Mouse (Mus musculus) lung, embryonic 16.5 days (tissue): Measurements from ENCODE around the gene Tbc1d22b. TPM values are rescaled to one million over a fixed set of nuclear protein-coding genes. Genes with fewer than 3 reads are reported as not detected.

Experiments used
- ATAC-seq: fragments of 200-750 bp; cut with Nextera tagmentation; 2 replicates; pipeline ENCODE4 v1.8.0; 2017; ENCODE audit warnings: low read depth, mild to moderate bottlenecking, moderate library complexity
- H3K27ac ChIP-seq: fragments of 300-500 bp; sonication (generic); 2 replicates; pipeline ENCODE4 v1.5.1; 2014; ENCODE audit warnings: mild to moderate bottlenecking, control low read depth, low read length
- H3K27me3 ChIP-seq: fragments of 300-500 bp; sonication (generic); 2 replicates; pipeline ENCODE4 v1.6.1; 2014; ENCODE audit warnings: low read depth, low read length, mixed read lengths; ENCODE audit not compliant: control insufficient read depth, insufficient read depth
- H3K36me3 ChIP-seq: fragments of 300-500 bp; sonication (generic); 2 replicates; pipeline ENCODE4 v1.6.1; 2014; ENCODE audit warnings: low read length; ENCODE audit not compliant: control insufficient read depth, insufficient read depth
- H3K4me1 ChIP-seq: fragments of 300-500 bp; sonication (generic); replicated peaks from 2 replicates; pipeline ENCODE4 v1.6.1; 2014; ENCODE audit warnings: low read length, mixed read lengths; ENCODE audit not compliant: control insufficient read depth, insufficient read depth
- H3K4me2 ChIP-seq: fragments of 300-500 bp; sonication (generic); 2 replicates; pipeline ENCODE4 v1.6.1; 2014; ENCODE audit warnings: low read depth, low read length, control low read depth
- H3K4me3 ChIP-seq: fragments of 300-500 bp; sonication (generic); 2 replicates; pipeline ENCODE4 v1.5.1; 2014; ENCODE audit warnings: mild to moderate bottlenecking, low read length, control low read depth
- H3K9ac ChIP-seq: fragments of 300-500 bp; sonication (generic); 2 replicates; pipeline ENCODE4 v1.6.1; 2014; ENCODE audit warnings: low read length, control low read depth
- H3K9me3 ChIP-seq: fragments of 300-500 bp; sonication (generic); 2 replicates; pipeline ENCODE4 v1.6.1; 2016; ENCODE audit warnings: low read length; ENCODE audit not compliant: control insufficient read depth
- WGBS: fragments of 180-500 bp; shearing (Covaris S2); extraction: QIAGEN DNeasy Blood & Tissue Kit; methylation state at CpG from one replicate; pipeline ENCODE4 v1.1.7; 2014; 5-methylcytosine and 5-hydroxymethylcytosine counted together
- microRNA-seq: library from miRNA; unstranded; fragments of <30 nt; microRNA quantifications from one replicate; pipeline ENCODE4, GENCODE M21; 2016
- polyA plus RNA-seq: library from polyadenylated mRNA; unstranded; fragments of >200 nt; fragmentation: Nextera tagmentation; extraction: Ambion mirVana; gene quantifications from 2 replicates; pipeline ENCODE4 v1.2.1, GENCODE M21; 2015

Tbc1d22b gene
- polyA plus RNA-seq, 1 experiment from 2014 or later: 14.9 TPM

DNA sequence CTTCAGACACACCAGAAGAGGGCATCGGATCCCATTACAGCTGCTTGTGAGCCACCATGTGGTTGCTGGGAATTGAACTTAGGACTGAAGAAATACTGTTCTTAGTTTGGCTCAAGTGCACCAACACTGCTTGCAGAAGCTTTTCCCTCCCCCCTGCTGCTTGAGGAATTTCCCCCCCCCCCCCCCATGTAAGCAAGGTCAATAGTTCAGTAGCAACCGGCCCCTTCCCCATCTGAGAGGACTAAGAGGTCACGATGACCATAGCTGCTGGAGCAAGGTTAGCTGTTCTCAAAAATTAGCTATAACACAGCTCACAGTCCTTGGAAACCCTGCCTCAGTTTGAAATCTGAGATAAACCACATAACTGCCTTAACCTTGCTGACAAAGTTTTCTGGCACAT is 92.6 kb downstream of the Tbc1d22b start:
- Histone ChIP-seq H3K4me1 (no peaks in the 10 kb centered on the region), H3K9ac (no peak overlapping the region), H3K4me2 (no peak overlapping the region), H3K4me3 (no peak overlapping the region), H3K27ac (no peak overlapping the region), H3K27me3 (no peaks in the 10 kb centered on the region), H3K9me3 (no peaks in the 10 kb centered on the region), H3K36me3 (peaks cover 27% of the 10 kb centered on the region)
- WGBS: 56% methylated on average over 3 of the region's 3 CpGs
- ATAC-seq: no peak

Small RNA genes lying within 50 kb of the gene (microRNA-seq; reads per million reads assigned to microRNA genes)
- gene Mir7667: not detected

Other genes with a start within 250 kb of the Tbc1d22b start
- gene Pi16, start 232.1 kb upstream of the Tbc1d22b start, polyA plus RNA-seq: 2.3 and 3.5 TPM in 2 replicates
- 208 and 265 TPM in 2 replicates for gene Mtch1, start 201.9 kb upstream of the Tbc1d22b start, polyA plus RNA-seq
- gene Fgd2, start 188.9 kb upstream of the Tbc1d22b start, polyA plus RNA-seq: 21.7 and 24.0 TPM in 2 replicates
- 15.6 and 16.6 TPM in 2 replicates for gene Pim1, start 59.0 kb upstream of the Tbc1d22b start, polyA plus RNA-seq
- gene Gm17657, start 147 bp upstream of the Tbc1d22b start, polyA plus RNA-seq: not detected in 2 replicates
- gene Tmem217, start 2.6 kb downstream of the Tbc1d22b start, polyA plus RNA-seq: 0.85 and 1.1 TPM in 2 replicates
- gene Rnf8, start 65.0 kb downstream of the Tbc1d22b start, polyA plus RNA-seq: 61.6 and 67.9 TPM in 2 replicates
- gene Gm28043, start 65.1 kb downstream of the Tbc1d22b start, polyA plus RNA-seq: 2.4 and 3.3 TPM in 2 replicates
- 128 and 138 TPM in 2 replicates for gene Cmtr1, start 110.8 kb downstream of the Tbc1d22b start, polyA plus RNA-seq
- gene Ccdc167, start 167.3 kb downstream of the Tbc1d22b start, polyA plus RNA-seq: 13.5 and 13.6 TPM in 2 replicates